Mouse (Mus musculus): Measurements from ENCODE around the gene Slc4a2.

GRCm38 (mm10) chr5:24474723-24475261, 51.2 kb downstream of the Slc4a2 start:
- TF ChIP-seq CTCF (IDR thresholded peaks at IDR 0.05; ENCODE audit: low read depth, low read length) (no peak), POLR2A (IDR thresholded peaks at IDR 0.05; ENCODE audit: extremely low read depth, insufficient read depth, low read length) (no peak)

Measured in liver, adult 2 months (tissue).